Mouse (Mus musculus): ENCODE measurements at regions not wholly inside any gene's neighbourhood (a gene's known extent, or its start where the extent isn't known, plus 50 kb on each side); places are given as distances from the start of the nearest gene placed in this dataset.

DNA sequence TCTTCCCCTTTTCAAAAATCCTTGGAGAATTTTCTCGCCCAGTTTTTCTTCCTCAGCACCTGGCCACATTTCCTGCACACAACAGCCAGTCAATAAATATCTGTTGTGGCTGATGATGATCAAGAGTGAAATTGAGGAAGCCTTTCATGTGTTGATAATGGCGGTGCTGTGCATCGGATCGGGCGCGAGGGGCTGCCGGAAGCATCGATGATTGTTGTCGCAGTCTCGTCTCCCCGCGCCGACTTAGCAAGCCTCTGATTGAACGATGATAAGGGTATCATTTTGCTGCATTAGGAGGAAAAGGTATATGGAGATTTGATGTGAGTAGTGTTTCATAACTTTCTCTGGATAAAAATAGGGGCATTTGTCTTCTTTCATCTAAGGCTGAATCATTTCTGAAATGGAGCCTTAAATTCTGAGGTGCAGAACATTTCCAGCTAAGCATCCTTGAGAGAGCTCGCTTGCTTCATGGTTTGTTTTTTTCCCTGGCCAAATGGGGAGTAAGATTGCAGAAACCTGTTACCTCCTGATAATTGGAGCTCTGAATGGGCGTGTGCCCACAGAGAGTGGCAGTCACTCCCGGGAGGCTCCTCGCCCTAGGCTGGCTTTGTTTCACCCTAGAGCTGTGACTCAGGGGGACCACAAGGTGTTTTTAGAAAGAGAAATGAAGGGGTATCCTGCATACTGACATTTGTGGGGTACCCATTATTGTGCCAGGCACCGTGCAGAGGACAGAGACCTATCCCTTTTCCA is 94.8 kb upstream of the Podxl start:
- no peak for DNase-seq

DNA sequence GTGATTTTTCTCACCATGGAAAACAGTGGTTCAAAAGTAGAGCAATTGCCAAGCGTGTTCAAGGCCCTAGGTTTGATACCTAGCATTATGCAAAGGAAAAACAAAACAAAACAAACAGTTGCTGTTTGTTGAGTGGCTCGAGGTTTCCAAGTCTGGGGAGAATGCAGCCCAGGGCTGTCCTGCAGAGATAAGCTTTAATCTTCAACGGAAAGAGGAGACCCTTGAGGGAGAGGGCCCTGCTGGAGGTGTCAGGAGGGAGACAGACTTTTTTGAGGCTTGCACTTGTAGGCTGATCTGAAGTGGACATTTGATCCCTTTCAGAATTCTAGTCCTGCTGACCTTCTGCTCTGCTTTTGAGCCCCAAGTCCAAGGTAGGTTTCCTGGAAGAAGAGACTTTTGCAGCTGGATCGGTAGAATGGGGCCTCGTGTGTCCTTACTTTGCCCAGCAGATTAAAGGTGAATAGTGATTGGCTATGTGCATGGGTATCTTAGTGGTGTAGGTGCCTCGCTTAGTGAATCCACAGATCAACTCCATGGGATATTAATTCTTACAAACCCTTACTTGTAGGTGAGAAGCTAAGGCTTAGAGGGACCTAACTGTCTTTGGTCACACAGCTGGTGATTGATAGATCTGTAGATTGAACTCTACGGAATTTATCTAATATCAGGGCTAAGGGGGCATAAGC is 87.2 kb upstream of the Podxl start:
- no peak for DNase-seq

DNA sequence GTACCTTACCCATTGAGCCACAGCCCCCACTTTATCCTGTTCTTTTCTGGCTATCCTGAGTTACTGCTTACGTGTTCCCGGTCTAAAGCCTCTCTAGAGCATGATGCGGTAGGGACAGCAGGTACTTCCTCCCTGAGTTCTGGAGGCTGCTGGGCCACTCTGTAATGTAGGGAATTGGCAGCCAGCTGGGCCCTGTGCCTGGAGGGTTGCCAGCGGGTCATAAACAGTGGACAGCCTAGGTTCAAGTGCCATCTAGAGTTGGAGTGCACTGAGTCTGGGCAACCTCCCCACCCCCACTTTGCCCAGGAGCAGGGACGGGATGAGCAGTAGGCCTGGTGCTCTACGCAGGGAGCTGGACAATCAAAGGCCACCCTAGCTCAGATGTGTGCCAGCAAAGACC is 81.5 kb upstream of the Podxl start:
- DNase-seq: no peak

DNA sequence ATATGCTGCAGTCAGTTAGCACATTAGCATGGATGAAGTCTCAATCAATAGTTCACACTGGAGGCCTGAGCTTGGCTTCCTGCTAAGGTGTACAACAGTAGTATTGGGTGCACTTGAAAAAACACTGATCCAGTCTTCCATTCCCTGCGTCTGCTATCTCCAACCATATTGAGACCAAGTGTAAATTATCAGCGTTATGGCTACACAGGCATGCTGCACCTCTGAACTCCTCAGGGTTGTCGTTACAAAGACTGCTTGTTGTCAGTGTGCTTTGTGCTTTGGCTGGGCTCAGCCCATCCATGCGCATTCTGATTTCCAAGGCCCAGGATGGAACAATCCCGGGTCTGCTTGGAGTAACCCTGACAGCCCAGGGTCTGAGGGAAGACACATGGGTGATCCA is 80.7 kb upstream of the Podxl start:
- DNase-seq: no peak

DNA sequence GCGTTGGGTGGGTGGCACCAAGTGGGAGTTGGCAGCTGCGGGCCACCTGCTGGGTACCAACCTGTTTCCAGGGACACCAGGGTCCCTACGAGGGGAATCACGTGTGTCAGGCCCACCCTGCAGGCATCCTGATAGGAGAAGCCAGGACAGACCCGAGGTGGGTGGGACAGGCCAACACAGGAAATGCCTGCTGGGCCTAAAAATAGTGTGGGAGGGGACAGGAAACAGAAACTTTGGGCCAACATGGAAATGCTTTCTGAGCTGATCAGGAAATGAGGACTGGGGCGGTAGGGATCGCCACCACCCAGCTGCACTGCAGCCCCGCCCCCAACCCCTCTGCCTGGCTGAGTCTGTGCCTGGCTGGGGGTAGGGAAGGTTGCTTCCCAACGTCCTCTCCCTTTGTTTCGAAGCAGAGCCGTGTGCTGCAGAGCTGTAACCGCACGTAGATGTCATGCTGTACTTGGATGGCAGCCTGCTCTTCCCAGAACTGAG is 78.7 kb upstream of the Podxl start:
- DNase-seq: peak; percentile 44

DNA sequence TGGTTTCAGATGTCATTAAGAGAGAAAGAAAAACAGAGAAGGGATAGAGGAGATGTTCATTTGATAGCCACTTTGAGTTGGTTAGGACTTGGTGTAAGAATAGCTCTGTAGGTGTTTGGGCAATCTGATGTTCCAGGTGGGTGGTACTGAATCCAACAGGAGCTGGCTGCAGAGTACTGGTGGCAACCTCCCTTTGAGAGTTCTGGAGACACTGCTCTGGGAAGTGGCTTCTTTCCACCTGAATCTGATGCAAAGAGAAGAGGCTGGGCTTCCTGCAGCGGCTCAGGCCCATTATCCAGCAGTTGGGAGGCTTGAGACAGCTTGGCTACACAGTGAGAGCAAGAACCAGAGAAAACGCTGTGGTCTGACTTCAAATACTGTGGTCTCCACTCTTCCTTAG is 77.0 kb upstream of the Podxl start:
- no peak for DNase-seq

DNA sequence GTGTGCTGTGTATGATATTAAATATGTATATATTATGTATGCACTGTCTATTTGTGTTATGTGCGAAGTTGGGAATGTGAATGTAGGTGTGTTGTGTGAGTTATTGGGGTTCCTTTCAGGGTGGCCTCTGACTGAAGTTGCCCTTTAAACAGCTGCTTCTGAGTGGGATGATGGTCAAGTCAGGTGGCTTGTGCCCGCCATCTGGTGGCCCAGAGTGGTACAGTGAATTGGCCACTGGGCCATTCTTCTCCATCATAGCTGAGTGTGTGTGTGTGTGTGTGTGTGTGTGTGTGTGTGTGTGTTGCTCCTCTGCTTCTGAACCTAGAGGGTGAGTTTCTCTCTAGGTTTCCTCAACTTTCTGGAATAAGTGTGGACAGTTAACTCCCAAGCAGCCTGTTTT is 75.7 kb upstream of the Podxl start:
- peak; percentile 67 for DNase-seq

DNA sequence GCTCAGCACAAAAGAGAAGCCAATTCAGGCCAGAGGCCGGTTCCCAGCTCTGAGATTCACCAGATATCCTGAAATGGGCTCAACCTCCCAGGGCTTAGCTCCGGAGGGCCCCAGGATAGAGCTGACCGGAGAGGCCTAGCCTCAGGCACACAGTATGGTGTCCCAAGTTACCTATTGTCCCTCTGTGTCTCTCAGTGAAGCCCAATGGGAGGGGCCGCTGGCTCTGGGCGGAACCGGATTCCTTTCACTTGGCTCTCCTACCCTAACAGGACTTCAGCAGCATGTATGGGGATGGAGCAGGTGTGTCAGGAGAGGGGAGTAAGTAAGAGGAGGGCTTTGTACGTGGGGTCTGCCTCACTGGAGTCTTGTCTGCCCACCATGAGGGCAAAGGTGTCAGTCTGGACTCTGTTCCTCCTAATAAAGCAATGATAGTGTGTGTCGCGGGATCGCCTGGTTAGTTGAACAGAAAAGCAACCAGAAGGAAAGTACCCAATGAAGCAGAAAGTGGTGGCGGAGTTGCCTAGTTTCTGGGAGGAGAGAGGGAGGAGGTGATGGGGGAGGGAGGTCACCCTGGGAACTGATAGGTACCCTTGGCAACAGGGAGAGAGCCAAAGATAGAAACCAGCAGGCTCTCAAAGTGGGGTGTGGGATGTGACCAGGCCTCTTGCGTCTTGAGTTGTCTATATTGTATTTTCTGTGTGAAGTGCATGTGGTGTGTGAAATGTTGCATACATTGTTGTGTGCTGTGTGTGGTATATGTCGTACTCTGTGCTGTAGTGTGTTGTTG is 74.8 kb upstream of the Podxl start:
- DNase-seq: no peak

DNA sequence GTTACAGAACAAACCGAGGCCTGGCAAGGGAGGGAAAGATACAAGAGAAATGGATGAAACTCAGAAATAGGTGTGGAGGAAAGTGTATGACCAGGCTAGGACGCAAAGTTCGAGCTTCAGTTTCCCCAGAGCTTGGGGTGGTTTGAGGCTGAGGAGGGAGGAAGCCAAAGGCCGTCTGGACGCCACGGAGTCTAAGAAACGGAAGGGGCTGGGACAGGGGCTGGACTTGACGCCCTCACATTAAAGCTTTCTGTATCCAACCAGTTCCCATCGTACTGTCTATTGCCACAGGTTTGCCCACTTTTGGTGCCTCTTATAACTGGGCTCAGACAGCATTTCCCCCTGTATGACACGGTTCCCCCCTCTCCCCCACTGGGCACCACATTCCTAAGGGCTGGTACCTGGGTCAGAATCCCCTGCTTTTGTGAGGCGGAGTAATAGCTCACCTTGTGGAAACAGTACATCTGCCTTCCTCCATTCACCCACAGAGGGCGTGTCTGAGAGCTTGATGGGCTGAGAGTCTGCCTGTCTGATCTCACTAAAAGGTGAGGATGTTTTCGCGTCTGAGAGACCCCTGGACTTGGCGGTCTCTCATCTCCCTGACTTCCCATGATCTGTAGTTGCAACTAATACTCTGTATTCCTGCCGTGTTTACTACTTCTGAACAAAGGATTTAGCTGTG is 73.7 kb upstream of the Podxl start:
- DNase-seq: no peak

DNA sequence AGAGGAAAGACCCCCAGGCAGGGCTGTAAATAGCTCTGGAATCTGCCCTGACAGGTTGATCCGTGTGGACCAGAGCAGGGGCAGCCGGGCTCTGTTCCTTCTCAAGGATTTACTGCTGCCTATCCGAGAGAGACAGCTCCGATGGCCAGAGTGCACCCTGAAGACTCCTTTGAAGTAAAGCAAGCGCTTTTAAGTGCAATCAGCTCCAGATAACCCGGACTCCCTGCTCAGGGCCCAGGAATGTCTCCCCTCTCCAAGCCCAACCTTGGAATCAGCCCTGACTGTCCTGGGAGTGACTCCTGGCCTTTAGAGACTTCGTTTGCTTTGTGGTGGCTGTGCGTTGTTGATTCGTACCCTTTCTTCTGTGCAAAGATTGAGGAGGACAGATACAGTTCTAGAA is 73.2 kb upstream of the Podxl start:
- DNase-seq: no peak

DNA sequence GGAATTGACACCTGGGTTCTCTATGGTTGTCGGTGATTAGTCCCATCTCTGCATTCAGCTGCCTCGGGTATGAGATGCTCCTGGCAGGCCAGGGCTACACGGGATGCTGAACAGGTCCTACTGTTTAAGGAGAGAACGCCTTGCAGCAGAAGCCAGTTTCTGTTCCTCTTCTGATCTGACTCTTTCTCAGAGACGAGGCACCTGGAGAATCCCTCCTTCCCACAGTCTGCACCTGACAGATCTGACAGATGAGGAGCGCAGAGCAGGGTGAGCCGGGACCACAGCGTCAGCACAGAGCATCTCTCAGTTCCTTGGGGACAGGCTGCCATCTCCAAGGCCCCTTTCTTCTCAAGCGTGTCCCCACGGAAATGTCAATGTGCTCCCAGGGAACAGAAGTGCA is 68.7 kb upstream of the Podxl start:
- DNase-seq: no peak

DNA sequence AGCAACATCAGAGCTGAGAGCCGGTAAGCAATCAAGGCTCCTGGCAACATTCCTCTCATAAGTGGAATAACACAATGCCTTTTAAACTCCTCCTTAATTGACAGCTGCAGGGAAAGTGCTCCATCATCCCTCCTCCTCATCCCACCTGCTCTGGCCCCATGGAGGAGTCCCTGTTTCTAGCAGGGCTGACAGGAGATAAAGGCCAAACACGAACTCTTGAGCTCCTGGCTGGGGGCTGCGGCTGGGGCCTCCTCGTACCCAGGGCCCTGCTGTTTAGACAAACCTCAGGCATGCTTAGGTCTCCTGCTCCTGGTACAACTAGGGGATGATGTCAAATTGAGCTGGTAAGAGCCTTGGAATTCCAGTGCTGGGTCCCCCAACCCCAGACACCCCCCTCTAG is 66.2 kb upstream of the Podxl start:
- no peak for DNase-seq

DNA sequence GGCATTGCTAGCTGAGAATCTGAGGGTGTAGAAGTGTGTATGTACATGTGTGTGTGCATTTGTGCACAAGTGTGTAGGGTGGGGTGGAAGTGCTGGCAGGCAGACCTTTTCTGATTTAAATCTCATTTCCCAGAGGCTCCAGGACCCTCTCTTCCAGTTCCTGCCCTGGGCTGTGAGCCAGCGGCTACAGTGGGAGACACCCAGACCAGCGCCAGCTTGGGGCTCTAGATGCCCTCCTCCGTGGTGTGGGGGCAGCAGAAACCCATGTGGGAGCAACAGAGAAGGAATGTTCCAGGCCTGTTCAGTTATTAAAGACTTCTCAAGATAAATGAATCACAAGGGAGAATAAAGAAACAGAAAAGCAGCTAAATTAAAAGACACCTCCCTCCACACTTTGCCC is 64.1 kb upstream of the Podxl start:
- DNase-seq: no peak

DNA sequence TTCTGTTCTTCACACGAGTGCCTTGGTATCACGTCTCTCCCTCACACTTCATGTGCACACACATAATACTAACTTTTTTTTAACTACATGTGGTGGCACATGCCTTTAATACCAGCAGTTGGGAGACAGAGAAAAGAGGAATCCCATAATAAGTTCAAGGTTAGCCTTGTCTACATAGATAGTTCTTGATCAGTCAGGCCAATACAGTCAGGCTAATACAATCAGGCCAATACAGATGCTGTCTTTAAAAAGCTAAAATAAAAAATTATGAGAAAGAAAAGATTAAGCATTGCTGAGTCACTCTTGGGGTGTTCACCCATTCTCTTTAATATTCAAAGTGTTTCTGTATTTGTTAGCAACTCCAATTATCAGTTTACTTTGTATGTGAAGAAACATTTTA is 61.3 kb upstream of the Podxl start:
- DNase-seq: no peak

DNA sequence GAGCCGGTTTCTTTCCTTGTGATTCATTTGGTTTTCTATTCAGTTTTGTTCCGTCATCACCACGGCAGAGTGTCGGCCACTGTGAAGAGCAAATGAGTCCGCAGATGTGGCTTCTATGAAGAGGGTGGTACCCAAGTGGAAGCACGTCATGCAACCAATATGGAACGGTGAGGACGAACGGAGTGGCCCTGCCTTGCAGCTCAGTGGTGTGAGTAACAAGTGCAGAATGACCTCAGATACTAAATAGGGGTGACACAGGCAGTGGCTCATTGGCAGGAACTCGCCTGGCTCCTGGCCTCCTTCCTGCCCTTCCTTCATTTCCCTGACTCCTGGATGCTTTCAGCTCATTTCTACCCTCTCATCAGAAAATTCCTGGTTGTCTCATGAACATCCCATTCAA is 60.6 kb upstream of the Podxl start:
- DNase-seq: no peak

DNA sequence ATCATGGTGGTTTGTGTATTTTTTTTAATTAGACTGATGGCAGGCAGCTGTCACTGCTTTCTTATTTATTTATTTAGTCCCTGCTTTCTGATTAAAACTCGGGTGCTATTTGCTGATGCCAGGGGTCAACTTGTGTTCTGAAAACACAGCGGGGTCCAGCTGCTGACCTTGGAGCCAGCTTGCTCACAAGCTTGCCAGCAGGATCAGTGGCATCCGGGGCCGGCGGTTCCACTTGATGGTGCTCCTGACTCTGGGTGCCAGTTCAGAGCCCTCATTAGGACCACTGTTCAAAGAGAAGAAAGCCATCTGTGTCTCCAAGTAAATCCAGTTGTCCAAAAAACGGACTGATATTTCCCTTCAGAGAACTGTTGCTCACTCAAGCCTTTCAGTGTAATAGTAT is 57.2 kb upstream of the Podxl start:
- DNase-seq: no peak

DNA sequence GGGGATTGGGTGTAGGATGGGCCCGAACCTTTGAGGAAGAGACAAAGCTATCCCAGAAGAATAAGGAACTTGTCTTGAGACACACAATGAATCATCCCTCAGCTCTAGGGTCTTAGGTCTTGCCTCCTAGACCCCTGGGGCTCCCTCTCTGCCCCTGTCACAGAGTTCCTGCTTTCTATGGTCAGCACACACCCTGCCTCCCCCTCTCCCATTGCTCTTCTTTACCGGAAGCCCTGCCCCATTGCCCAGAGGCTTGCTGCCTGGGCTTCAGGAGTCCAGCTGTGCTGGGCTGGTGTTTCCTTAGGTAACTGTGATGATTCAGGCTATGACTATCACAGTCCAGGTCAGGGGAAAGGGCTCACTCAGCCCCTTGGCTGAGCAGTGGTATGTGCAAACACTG is 55.1 kb upstream of the Podxl start:
- no peak for DNase-seq

DNA sequence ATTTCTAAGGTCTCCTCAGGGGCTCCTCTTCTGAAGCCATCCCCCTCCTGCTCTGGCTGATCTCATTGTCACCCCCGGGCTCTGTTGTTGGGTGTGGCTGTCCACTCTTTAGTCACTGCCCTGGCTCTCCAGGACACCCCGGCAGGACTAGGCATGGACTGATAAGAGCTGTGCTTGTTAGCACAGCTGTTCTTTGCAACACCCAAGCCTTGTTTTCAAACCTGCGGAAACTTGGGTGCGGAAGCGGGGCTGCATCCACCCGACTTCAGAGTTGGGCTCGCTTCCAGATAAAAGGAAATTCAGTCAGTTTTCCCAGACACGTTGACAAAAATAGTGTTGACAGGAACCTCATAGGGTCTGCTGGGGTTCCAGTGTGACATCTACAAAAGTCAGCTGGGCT is 53.6 kb upstream of the Podxl start:
- DNase-seq: no peak

DNA sequence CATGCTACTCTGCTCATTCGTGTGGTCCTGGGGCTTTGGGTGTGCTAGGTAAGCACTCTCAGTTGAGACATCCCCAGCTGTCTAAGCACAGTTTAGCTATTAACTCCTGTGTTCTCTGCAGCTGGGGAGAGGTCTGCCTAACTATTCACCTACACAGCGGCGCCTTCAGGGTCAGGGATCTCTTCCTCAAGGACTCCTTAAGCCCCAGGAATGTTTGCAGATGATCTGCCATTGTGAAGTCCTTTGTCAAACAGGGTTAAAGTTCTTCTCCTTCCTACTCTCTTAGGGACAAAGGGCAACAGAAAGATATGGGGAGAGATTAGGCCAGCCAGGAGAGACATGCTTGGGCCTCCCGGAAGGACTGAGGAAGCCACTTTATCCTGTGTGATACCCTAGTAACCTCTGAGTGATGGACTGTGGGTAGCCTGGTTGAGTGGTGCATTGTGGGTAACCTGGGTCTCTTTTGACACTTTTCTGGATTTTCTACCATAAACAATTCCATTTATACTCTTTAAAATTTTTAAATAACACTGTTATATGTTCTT is 51.7 kb upstream of the Podxl start:
- DNase-seq: no peak

DNA sequence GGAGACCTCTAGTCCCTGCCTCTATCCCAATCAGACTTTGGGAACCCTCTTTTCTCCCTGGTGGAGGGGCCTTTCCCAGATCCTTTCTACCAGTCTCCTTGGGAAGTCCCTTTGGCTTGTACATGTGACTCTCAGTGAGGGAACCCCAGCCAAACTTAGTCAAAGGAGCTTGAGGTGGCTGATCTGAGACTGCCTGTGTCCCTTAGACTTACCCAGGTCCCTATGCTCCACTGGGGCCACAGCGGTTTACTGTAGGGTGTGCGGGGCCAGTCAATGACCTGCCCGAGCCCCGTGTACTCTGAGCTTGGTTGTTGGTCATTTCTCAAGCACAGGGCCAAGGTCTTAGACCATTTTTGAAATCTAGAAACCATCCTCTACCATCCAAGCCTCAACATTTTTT is 50.8 kb upstream of the Podxl start:
- DNase-seq: no peak

DNA sequence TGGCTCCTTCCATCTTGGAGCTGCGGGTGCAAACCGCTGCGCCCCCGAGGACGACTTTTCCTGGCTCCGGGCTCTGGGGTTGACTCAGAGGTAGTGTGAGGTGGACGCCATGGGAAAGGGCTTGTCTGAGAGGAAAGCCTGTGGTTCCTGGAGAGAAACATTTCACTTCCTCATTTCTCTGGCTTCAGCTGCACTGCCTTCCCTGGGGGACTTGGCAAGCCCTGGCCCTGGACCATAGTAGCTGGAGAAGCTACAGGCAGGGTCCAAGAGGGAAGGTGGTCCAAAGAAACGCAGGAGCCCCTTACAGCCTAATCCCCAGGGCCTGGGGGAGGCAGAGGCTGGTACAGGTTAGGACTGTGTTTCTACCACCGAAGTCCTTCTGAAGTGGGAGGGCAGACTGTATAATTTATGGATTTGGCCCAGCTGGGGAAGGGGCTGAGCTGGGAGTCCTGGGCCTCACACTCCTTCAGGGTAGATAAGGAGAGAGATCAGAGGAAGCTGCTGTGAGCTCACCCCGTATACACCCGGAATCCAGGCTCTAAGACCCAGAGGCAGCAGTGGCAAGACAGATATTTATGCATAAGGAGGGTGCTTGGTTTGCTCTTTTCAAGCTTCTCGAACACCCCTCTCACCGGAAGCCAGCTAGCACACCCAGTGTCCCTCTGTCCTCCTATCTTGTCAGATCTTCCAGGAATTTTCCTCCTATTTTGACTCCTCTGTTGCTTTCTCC is 50.0 kb upstream of the Podxl start:
- DNase-seq: no peak
